Mouse (Mus musculus) small intestine, adult 2 months (tissue): ENCODE measurements at regions not wholly inside any gene's neighbourhood (a gene's known extent, or its start where the extent isn't known, plus 50 kb on each side); places are given as distances from the start of the nearest gene placed in this dataset.

Experiments used
- CTCF ChIP-seq: fragments of 200-500 bp; IDR thresholded peaks from 2 replicates; pipeline ENCODE4 v1.5.1; 2012; ENCODE audit warnings: low read depth, mild to moderate bottlenecking, control low read depth, inconsistent platforms, low read length, moderate library complexity, mixed read lengths; ENCODE audit not compliant: insufficient replicate concordance, insufficient read length; ENCODE audit errors: extremely low read depth
- POLR2A ChIP-seq: fragments of 200-500 bp; IDR thresholded peaks from 2 replicates; pipeline ENCODE4 v1.6.1; 2012; ENCODE audit warnings: low read depth, mild to moderate bottlenecking, control low read depth, inconsistent platforms, low read length, moderate library complexity

GRCm38 (mm10) chr17:4209650-4210049 is 513.6 kb upstream of the Nox3 start:
- no peak for TF ChIP-seq CTCF
- no peak for TF ChIP-seq POLR2A
